Mouse (Mus musculus) megakaryocyte, adult 5-6 weeks (primary cell): ENCODE measurements around the gene Gm21060. TPM values are rescaled to one million over a fixed set of nuclear protein-coding genes. Genes with fewer than 3 reads are reported as not detected.
"Not testable (repeated sequence)": the region's sequence is repeated elsewhere in the genome, so short reads cannot be mapped to it uniquely, and the experiment has no call there.

Source experiments
- ATAC-seq: 2 replicates; pipeline ENCODE4 v1.8.0; 2016; ENCODE audit warnings: mild to moderate bottlenecking, inconsistent platforms; ENCODE audit not compliant: poor library complexity, severe bottlenecking
- total RNA-seq, 2 experiments: library from RNA; stranded (forward) in 1 of 2; stranded (reverse) in 1 of 2; fragments of 153-499, 151-499 nt in 1 of 2; fragments of 221-1000, 200-1000 nt in 1 of 2; gene quantifications; 2 replicates each; pipeline versions ENCODE4 v1.2.3 to v1.2.4; 2015 to 2017

The Gm21060 gene
- total RNA-seq (2015) (not detected in 2 replicates), total RNA-seq (2017) (not detected in 2 replicates)

DNA sequence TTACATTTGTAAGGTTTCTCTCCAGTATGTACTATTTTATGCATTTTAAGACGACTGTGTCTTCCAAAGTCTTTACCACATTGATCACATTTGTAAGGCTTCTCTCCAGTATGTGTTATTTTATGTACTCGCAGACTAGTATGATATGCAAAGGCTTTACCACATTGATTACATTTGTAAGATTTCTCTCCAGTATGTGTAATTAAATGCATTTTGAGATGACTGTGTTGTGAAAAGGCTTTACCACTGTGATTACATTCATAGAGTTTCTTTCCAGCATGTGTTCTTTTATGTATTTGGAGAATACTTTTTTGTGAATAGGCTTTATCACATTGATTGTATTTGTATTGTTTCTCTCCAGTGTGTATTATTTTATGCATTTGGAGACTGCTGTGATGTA is at the start of gene Gm21060:
Gene Gm21060, minus strand, starts transcription at position 101 of the 400 bp plus-strand sequence.
- no peak for ATAC-seq

DNA sequence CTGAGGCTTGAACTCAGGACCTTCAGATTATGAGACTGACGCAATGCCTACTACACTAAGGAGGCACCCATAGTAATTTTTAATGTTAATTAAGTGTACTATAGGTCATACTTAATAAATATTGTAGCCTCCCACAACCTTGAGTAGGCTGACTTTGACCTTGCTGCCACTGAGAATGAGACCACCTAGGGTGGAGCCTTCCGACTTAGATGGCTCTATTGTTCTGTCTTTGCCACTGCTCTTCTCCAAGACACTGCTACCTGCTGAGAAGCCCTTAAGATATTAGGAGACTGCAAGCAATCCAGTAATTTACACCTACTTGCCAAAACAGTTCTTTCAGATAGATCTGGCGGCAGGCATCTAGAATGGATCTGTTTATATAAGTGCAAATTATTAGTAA is 24.0 kb upstream of the Gm21060 start:
- ATAC-seq: not testable (repeated sequence)

DNA sequence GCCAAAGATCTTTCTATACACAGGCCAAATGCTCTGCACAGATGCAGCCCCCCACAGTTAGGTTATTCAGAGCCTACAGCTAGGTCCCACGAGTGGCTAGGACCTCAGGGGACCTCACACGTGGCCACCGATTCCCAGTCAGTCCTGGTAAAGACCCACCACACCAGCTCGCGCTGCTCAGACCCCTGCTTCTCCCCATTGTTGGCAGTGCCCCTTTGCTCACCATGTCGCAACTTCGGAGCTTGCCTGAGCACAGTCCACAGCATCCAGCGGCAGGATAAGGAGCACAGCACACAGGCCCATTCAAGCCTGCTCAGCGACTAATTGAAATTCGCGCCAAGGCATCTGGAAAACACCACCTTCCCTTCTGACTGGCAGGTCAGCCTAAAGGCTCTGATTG is 16.3 kb upstream of the Gm21060 start:
- not testable (repeated sequence) for ATAC-seq

DNA sequence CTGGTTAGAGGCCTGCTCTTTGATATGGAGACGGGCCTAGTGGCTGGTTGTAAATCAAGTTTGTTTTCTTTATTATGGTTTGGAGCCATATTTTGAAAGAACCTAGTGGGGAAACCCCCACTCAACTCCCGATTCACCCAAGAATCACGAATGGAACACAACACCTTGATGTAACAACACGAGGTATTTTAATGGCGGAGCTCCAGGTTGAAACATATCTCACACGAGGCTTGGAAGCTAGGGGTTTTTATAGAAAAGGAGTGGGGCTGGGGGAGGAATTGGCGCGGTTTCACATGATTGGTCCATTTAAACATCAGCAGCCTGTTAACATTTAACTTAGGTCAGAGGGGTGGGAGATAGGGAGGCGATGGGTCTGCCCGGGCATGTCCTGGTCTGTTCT is 15.5 kb upstream of the Gm21060 start:
- not testable (repeated sequence) for ATAC-seq

DNA sequence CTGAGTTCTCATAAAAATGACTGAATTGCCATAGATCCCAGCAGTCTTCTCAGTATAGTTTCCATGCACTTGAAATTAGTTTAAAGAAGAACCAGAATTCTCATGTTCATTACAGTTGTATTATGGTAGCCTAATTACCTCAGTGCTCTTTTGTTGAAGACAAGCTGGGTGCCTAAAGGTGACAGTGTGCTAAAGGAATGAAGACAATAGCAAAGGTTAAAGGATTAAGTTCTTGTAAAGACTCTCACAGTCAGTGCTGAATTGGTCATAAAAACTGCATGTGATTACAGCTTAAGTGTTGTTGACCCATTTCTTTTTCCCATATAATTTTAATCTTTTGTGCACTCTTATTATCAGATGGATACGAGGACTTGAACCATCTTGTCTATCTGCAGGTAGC is 11.2 kb upstream of the Gm21060 start:
- ATAC-seq: not testable (repeated sequence)

DNA sequence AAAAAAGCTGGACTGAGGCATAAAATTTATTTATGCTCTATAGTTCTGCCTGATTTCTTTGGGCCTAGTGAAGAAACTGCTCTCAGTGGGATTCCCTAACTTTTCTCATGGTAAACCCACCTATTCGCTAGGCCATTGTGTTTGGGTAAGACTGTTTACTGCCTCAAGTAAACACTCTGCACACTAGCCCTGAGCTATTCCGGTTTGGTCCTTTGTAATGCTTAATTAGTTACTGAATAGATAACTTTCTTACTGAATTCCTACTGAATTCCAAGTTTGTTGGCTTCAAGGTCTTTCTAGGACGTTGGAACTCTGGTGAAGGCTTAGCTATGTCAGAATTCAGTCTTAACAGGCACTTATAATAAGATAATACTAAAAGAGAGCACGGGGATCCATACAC is 11.8 kb downstream of the Gm21060 start:
- not testable (repeated sequence) for ATAC-seq

DNA sequence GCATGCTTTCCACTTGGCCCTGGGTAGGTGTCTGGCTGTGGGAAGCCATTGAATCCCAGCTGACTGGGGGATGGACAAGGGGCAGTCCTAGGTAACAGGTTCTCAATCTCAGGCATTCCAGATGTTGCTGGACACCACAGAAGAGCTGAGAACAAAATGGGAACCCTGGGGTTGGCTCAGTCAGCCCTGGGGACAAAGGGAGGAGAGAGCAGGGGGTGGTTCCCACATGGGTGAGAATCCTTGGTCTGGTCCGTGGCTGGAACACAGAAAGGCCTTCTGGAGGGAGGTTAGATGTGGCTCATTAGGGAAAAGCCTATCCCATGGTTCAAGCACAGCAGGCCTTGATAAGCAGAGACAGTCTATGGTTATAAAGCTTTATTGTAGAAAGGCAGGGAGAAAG is 13.3 kb downstream of the Gm21060 start:
- no peak for ATAC-seq

DNA sequence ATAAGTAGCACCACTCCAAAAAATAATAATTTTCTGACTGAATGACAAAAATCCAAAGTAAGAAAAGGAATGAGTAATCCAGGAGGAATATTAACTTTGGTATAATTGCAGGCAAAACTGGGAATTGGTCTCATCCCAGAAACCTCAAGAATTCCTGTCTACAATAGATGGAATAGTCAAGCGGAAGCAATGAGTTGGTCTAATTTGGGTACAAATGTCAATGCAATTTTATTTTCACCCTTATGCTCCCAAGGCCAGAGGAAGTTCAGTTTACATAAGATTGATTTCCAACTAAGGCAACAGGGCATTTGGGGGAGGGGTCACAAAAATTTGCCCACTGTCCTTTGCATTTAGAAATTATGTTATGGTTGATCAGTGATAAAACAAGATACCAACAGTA is 21.4 kb downstream of the Gm21060 start:
- no peak for ATAC-seq

DNA sequence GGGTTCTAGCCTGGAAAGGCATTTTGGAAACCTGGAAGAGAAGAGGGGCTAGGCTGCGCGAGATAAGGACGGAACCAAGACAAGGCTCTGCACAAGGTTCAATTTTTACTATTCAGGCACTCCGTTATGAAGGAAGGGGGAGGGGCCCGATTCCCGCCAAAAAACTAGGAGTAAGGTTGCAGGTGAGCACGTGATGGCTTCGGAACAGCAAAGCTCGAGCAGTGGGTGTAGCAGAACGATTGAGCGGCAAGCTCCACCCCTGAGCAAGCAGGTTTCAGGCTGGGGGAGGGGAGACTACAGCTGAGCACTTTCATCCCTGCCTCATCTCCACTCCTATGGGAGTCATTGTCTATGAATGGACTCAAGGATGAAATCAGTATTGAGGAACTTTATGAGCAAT is 27.7 kb downstream of the Gm21060 start:
- not testable (repeated sequence) for ATAC-seq

DNA sequence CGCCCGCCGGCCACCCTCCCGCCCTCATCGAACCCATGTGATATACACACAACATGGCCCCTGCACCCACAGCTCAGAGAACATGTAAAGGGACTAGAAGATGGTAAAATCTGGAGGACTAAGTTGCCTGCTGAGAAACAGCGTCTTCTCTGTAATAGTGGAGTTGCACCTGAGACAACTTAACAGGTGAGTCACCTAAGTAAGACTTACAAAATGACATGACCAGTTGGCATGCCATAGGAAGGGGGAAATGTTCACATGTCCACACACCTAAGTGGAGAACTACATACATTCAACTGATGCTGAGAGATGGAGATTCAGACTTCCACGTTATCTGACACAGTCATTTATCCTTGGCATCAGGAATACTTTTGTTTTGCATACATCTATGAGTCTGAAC is 29.7 kb downstream of the Gm21060 start:
- ATAC-seq: no peak

DNA sequence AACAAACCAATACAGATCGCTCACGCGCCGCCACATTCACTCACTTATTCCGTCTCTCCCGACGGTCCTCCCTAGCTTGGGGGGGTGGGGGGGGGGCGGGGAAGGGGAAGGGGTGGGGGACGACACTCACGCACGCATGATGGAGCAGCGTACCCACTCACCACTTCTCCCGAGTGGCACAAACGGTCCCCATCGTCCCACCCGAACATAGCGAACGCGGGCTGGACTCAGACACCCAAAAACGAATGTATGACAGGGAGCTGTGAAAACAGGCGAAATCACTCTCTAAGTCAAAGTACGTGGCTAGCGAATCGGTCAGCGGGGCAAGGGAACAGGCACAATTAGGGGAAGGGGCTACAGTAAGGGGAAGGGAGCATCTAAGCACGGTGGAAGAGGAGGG is 30.2 kb downstream of the Gm21060 start:
- no peak for ATAC-seq

DNA sequence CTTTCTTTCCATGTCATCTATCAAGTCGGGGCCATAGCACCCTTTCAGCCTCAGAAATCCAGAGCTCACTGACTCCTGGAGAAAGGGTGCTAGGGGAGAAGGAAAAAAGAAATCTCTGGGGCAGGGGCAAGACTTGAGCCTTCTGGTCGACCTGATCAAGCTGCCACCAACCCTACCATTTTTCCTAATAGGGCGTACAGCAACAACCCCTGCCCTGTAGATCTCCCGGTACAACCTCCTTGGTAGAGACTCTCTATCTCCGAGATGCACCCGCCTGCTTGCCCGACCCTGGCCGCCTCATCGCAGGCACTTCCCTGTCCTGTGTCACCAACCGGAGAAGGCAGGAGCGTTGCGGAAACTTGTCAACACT is 30.6 kb downstream of the Gm21060 start:
- ATAC-seq: no peak

DNA sequence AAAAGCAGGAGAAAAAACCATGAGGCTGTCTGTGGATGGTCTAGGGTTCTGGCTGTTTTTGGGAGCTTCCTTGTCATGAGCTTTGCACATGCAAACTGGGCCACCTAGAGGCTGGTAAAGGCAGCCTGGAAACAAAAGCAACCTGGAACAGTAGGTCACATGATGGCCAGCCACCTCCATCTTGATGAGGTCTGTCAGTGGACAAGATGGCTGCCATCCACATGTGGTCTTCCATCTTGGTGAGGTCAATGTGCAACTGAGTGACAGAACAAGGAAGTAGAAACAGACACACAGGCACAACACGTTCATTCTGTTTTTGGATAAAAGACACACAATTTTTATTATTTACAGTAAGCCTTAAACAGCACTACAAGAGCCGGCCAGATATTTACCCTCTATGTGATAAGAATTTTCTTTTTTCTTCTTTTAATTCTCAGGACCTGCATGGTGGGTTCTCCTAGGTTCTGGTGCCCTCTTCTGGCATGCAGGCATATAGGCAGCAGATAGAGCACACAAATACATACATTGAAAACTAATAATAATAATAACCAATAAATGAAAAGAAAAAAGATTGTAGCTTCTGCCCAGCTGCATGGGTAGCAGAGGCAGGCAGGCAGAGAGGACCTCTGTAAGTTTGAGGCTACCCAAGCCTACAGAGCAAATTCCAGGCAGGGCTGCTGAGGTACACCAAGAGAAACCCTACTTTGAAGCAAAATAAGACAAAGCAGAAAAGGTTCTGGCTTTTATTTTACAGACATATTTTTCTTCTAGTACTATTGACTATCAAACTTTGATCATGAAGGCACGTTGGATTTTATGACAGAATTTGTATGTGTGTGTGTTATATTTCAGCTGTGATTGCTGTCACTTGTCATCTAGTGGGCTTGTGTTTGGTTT is 31.3 kb downstream of the Gm21060 start:
- peak; percentile 83 for ATAC-seq

DNA sequence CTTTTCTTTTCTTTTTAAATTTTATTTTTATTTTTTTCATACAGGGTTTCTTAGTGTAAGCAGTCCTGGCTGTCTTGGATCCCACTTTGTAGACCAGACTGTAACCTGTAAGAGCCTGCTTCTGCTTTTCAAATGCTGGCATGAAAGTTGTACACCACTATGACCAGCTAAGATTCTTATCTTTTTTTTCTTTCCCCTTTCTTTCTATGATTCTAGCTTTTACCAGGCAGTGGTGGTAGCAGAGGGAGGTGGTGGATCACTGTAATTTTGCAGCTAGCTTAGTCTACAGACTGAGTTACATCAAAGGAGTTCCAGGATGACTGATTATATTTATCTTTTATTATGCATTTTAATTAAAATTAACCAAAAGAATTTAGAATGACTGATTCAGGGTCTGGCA is 31.9 kb downstream of the Gm21060 start:
- 0 out of 2 replicates have a peak, but pooled peaks have one; percentile 6 for ATAC-seq

DNA sequence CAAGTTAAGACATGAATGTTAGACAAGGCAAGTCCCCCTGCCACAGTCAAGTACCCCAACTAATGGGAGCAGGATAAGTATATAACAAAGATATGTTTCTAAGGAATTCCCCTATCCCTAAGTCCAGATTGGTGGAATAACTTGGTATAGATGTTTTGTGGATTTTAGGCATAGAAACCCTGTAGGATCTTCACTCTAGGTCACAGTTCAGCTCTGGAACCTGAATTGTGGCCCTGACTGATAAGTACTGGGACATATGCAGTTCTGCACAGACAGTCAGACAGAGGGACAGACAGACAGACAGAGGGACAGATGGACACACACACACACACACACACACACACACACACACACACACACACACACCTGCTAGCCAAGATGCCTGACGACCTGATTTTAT is 32.6 kb downstream of the Gm21060 start:
- ATAC-seq: no peak

DNA sequence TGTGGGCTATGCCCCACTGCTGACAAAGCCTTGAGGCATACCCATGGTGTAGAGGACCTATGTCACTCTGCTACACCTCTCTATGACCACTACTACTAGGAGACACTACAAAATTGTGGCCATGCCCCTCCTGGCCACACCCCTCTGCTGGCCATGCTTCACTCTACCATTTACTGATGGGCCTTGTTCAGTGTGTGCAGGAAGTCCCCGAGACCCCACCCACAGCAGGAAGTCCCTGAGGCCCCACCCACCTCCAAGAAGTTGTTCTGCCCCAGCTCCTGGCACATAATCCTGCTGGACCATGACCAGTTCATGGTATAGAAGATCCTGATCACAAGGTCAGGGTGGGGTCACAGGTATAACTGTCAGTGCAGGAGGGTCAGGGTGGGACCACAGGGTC is 35.6 kb downstream of the Gm21060 start:
- no peak for ATAC-seq

DNA sequence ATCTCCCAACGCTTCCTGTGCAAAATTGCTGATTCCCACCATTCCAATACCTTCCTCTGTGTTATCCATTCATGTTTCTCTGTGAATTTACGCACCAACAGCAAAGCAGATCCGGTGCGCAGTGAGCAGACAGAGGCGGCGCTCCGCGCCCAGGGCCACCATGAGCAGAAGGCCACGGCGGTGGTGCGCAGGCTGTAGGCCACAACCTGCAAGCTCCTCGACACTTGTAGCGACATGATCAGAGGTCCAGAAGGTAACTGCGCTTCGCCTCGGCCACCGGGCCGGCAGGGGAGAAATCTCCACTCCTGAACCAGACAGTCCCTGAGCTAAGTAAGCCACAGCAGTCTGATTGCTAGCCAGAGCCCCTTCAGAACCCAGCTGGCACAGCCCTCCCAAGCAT is 39.1 kb downstream of the Gm21060 start:
- ATAC-seq: no peak

DNA sequence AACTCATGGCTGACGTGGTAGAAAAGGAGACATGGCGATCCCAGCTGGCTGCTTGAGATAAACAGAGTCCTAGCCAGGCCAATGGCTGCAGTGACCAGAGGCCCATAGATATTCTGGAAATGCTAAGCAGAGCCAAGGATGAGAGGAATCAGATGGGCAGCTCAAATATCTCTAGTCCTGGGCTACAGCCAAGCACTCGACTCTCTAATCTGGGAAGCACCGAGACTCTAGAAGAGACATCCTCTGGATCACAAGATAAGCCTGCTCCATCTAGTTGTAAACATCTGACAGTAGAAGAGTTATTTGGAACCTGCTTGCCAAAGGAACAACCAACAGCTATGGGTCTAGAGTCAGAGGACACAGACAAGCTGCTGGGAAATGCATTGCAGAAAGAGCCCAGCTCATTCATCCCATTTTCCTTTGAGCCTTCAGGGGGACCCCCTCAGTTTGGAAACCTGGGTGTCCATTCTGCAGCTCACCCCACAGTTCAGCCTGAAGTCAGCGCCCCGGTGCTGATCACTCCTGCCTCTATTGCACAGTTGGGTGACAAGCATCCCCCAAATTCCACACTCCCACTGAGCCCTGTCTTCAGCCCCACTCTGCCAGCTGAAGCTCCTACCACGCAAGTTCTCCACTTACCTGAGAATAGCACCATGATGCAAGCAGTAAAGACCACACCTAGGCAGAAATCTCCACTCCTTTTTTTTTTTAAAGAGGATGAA is 40.5 kb downstream of the Gm21060 start:
- no peak for ATAC-seq

DNA sequence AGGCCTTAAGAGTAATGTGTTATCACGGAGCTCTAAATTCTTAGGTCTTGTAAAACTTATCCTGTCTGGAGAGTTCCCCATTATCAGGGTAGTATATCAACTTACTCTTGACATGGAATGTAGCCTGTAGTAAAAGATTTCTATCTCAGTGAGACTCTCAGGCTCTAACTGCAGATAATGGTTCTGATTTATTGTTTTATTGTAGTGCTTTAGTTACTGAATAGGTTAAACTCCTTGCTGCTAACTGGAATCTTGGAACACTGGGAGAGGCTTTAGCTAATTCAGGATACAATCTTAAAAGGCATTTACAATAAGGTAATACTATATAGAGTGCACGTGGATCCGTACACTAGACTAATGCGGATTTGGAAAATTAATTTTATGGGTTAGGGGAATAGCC is 49.5 kb downstream of the Gm21060 start:
- ATAC-seq: not testable (repeated sequence)
